Mouse (Mus musculus) C2C12 (cell line): ENCODE results near the gene Bbs7.
"Not testable (repeated sequence)": the region's sequence is repeated elsewhere in the genome, so short reads cannot be mapped to it uniquely, and the experiment has no call there.

ENCODE experiments used
- CTCF ChIP-seq: IDR thresholded peaks from one replicate; pipeline ENCODE4 v1.5.1; 2011; ENCODE audit not compliant: control insufficient read depth, insufficient read depth, insufficient read length
- FOSL1 ChIP-seq: IDR thresholded peaks from one replicate; pipeline ENCODE4 v1.8.0; 2011; ENCODE audit warnings: mild to moderate bottlenecking, low read length; ENCODE audit not compliant: poor library complexity, insufficient read depth, severe bottlenecking
- MYOD1 ChIP-seq: IDR thresholded peaks from one replicate; pipeline ENCODE4 v1.6.1; 2011; ENCODE audit warnings: low read depth; ENCODE audit not compliant: control insufficient read depth, insufficient read length

GRCm38 (mm10) chr3:36645245-36645559 lies 31.9 kb upstream of the Bbs7 start:
- not testable (repeated sequence) for TF ChIP-seq CTCF, MYOD1, FOSL1
